Mouse (Mus musculus) liver, postnatal 0 days (tissue): ENCODE results near the gene Plxna2.

Source experiments
- CTCF ChIP-seq: sonication (generic); IDR thresholded peaks from 2 replicates; pipeline ENCODE4 v1.5.1; 2016; ENCODE audit warnings: antibody characterized with exemption, low read depth
- EP300 ChIP-seq: IDR thresholded peaks from 2 replicates; pipeline ENCODE4 v1.6.1; 2016; ENCODE audit warnings: antibody characterized with exemption, low read depth, mild to moderate bottlenecking

GRCm38 (mm10) chr1:194780794-194781390 lies 162.9 kb downstream of the Plxna2 start:
- TF ChIP-seq CTCF: no peak
- TF ChIP-seq EP300: no peak
